Mouse (Mus musculus) intestine, postnatal 0 days (tissue): ENCODE results near the gene Mnd1. TPM values are rescaled to one million over a fixed set of nuclear protein-coding genes. Genes with fewer than 3 reads are reported as not detected.

Source experiments
- ATAC-seq: fragments of 200-750 bp; cut with Nextera tagmentation; 2 replicates; pipeline ENCODE4 v1.8.0; 2017; ENCODE audit warnings: mild to moderate bottlenecking, moderate TSS enrichment, moderate library complexity
- H3K27ac ChIP-seq: fragments of 300-500 bp; sonication (generic); 2 replicates; pipeline ENCODE4 v1.5.1; 2014; ENCODE audit warnings: mild to moderate bottlenecking, low read depth, low read length, moderate library complexity
- H3K27me3 ChIP-seq: fragments of 300-500 bp; sonication (generic); replicated peaks from 2 replicates; pipeline ENCODE4 v1.6.1; 2014; ENCODE audit warnings: low read length, mixed read lengths; ENCODE audit not compliant: control insufficient read depth, insufficient read depth
- H3K36me3 ChIP-seq: fragments of 300-500 bp; sonication (generic); 2 replicates; pipeline ENCODE4 v1.6.1; 2014; ENCODE audit warnings: mild to moderate bottlenecking, moderate library complexity; ENCODE audit not compliant: control insufficient read depth, insufficient read depth
- H3K4me1 ChIP-seq: fragments of 300-500 bp; sonication (generic); replicated peaks from 2 replicates; pipeline ENCODE4 v1.6.1; 2014; ENCODE audit warnings: antibody characterized with exemption, low read length, mixed read lengths; ENCODE audit not compliant: control insufficient read depth, insufficient read depth
- H3K4me2 ChIP-seq: fragments of 300-500 bp; sonication (generic); replicated peaks from 2 replicates; pipeline ENCODE4 v1.6.1; 2014; ENCODE audit warnings: low read depth, mild to moderate bottlenecking, moderate library complexity
- H3K4me3 ChIP-seq: fragments of 300-500 bp; sonication (generic); 2 replicates; pipeline ENCODE4 v1.5.1; 2014; ENCODE audit warnings: low read depth, low read length
- H3K9ac ChIP-seq: fragments of 300-500 bp; sonication (generic); 2 replicates; pipeline ENCODE4 v1.6.1; 2014; ENCODE audit warnings: mild to moderate bottlenecking, low read depth, low read length
- H3K9me3 ChIP-seq: fragments of 300-500 bp; sonication (generic); 2 replicates; pipeline ENCODE4 v1.6.1; 2016; ENCODE audit warnings: mixed run types; ENCODE audit not compliant: control insufficient read depth
- CTCF ChIP-seq: sonication (generic); IDR thresholded peaks from 2 replicates; pipeline ENCODE4 v1.5.1; 2016; ENCODE audit warnings: low read depth, mild to moderate bottlenecking, control low read depth, antibody characterized with exemption, moderate library complexity
- WGBS: fragments of 180-500 bp; shearing (Covaris S2); extraction: QIAGEN DNeasy Blood & Tissue Kit; methylation state at CpG from one replicate; pipeline ENCODE4 v1.1.7; 2014; 5-methylcytosine and 5-hydroxymethylcytosine counted together
- polyA plus RNA-seq: library from polyadenylated mRNA; unstranded; fragments of >200 nt; fragmentation: Nextera tagmentation; extraction: Ambion mirVana; gene quantifications from 2 replicates; pipeline ENCODE4 v1.2.1, GENCODE M21; 2015

Mnd1 gene
- polyA plus RNA-seq, 1 experiment from 2014 or later, result 6.5 TPM

GRCm38 (mm10) chr3:84059261-84059660 lies 96.3 kb downstream of the Mnd1 start:
- no peak overlapping the region for H3K9ac ChIP-seq
- no peak overlapping the region for H3K4me2 ChIP-seq
- H3K36me3 ChIP-seq, result no peaks in the 10 kb centered on the region
- WGBS, result 57% methylated on average over 13 of the region's 13 CpGs
- TF ChIP-seq CTCF, result no peak
- ATAC-seq, result no peak
- no peak overlapping the region for H3K4me3 ChIP-seq
- H3K9me3 ChIP-seq, result no peaks in the 10 kb centered on the region
- no peak overlapping the region for H3K27ac ChIP-seq
- no peaks in the 10 kb centered on the region for H3K4me1 ChIP-seq
- no peaks in the 10 kb centered on the region for H3K27me3 ChIP-seq

- H3K36me3 ChIP-seq, result no peaks in the 10 kb centered on the region
- H3K4me3 ChIP-seq, result no peak overlapping the region
- TF ChIP-seq CTCF, result peak; percentile 68
- H3K4me1 ChIP-seq, result no peaks in the 10 kb centered on the region
- no peaks in the 10 kb centered on the region for H3K9me3 ChIP-seq
- ATAC-seq, result no peak
- 21% methylated on average over 9 of the region's 9 CpGs for WGBS
- H3K4me2 ChIP-seq, result peak overlapping the region; percentile 13; the same call in 1 of the 2 replicates
- no peaks in the 10 kb centered on the region for H3K27me3 ChIP-seq
- H3K27ac ChIP-seq, result no peak overlapping the region
- no peak overlapping the region for H3K9ac ChIP-seq
Observed at GRCm38 (mm10) chr3:84048729-84049175, 106.8 kb downstream of the Mnd1 start.

- H3K27me3 ChIP-seq, result no peaks in the 10 kb centered on the region
- H3K36me3 ChIP-seq, result no peaks in the 10 kb centered on the region
- no peak overlapping the region for H3K4me2 ChIP-seq
- H3K4me3 ChIP-seq, result no peak overlapping the region
- TF ChIP-seq CTCF, result no peak
- no peaks in the 10 kb centered on the region for H3K9me3 ChIP-seq
- 87% methylated on average over 8 of the region's 8 CpGs for WGBS
- no peak overlapping the region for H3K9ac ChIP-seq
- no peak for ATAC-seq
- no peaks in the 10 kb centered on the region for H3K4me1 ChIP-seq
- no peak overlapping the region for H3K27ac ChIP-seq
Observed at GRCm38 (mm10) chr3:84046206-84046605, 109.4 kb downstream of the Mnd1 start.

GRCm38 (mm10) chr3:84041739-84042138 lies 113.8 kb downstream of the Mnd1 start:
- ATAC-seq, result no peak
- H3K4me3 ChIP-seq, result no peak overlapping the region
- no peaks in the 10 kb centered on the region for H3K27me3 ChIP-seq
- H3K4me2 ChIP-seq, result no peak overlapping the region
- H3K4me1 ChIP-seq, result 0 out of 2 replicates have a peak, but pooled peaks cover 4% of the 10 kb centered on the region
- WGBS, result 88% methylated on average over 8 of the region's 8 CpGs
- H3K27ac ChIP-seq, result no peak overlapping the region
- no peak for TF ChIP-seq CTCF
- H3K9me3 ChIP-seq, result no peaks in the 10 kb centered on the region
- H3K36me3 ChIP-seq, result no peaks in the 10 kb centered on the region
- H3K9ac ChIP-seq, result no peak overlapping the region

GRCm38 (mm10) chr3:84040476-84041082 lies 115.0 kb downstream of the Mnd1 start:
- Histone ChIP-seq H3K4me2 (peak overlapping the region; percentile 99), H3K4me1 (0 out of 2 replicates have a peak, but pooled peaks cover 4% of the 10 kb centered on the region), H3K9ac (peak overlapping the region; percentile 50), H3K36me3 (no peaks in the 10 kb centered on the region), H3K27me3 (no peaks in the 10 kb centered on the region), H3K9me3 (no peaks in the 10 kb centered on the region), H3K27ac (peak overlapping the region; percentile 81), H3K4me3 (peak overlapping the region; percentile 76)
- peak; percentile 39 for TF ChIP-seq CTCF
- ATAC-seq, result peak; percentile 42
- 1% methylated on average over 23 of the region's 23 CpGs for WGBS

GRCm38 (mm10) chr3:84039646-84040475 lies 115.7 kb downstream of the Mnd1 start, which contains the start of gene Tmem131l:
TSS of gene Tmem131l (minus strand) at chr3:84040175.
- ATAC-seq, result peak; percentile 95
- H3K36me3 ChIP-seq, result no peaks in the 10 kb centered on the region
- TF ChIP-seq CTCF, result 0 out of 2 replicates have a peak, but pooled peaks have one; percentile 1
- H3K27me3 ChIP-seq, result no peaks in the 10 kb centered on the region
- H3K9me3 ChIP-seq, result no peaks in the 10 kb centered on the region
- peak within 1 kb of the TSS; percentile 81 for H3K27ac ChIP-seq
- 0 out of 2 replicates have a peak, but pooled peaks cover 4% of the 10 kb centered on the region for H3K4me1 ChIP-seq
- H3K4me2 ChIP-seq, result peak within 1 kb of the TSS; percentile 99
- H3K4me3 ChIP-seq, result peak within 1 kb of the TSS; percentile 76
- under 1% methylated on average over 78 of the region's 100 CpGs for WGBS
- peak within 1 kb of the TSS; percentile 78 for H3K9ac ChIP-seq
